Comparison of ENCODE assay signal across 8 mouse cellular contexts in genomic region chr2:101678236-101679021, GRCm38 (mm10). TPM values are rescaled to one million over a fixed set of nuclear protein-coding genes. Genes with fewer than 3 reads are reported as not detected.
DNase-seq lines count a peak whose midpoint lies in the region; ATAC-seq and TF ChIP-seq lines count a peak whose summit lies in the region.

Traf6 (plus strand) TSS chr2:101678429.

- CTCF ChIA-PET in Patski (lab: Charles Lee) = interaction anchor here (3.1 kb wide), 1 partner anchor 12 kb away, joined by 10 read pairs; no protein-coding TSS in a partner anchor

- H3K4me1 ChIP-seq in hindbrain, embryonic 11.5 days (replicated peaks; ENCODE audit: control insufficient read depth, insufficient read depth, low read length) = no peaks in the 10 kb centered on the region; the same call in 1 of the 2 replicates

- in situ Hi-C loops in Patski (cut with MboI; ENCODE audit: low pct_unique_long_range_greater_than_20kb) = no loop called here

- POLR2A ChIA-PET in Patski (lab: Charles Lee) = interaction anchor here (0.7 kb wide), 1 partner anchor 295 kb away, joined by 3 read pairs; no protein-coding TSS in a partner anchor

- no peaks in the 10 kb centered on the region for H3K36me3 ChIP-seq in hindbrain, embryonic 11.5 days (ENCODE audit: control insufficient read depth, insufficient read depth, low read length)

- peak within 1 kb of the TSS; percentile 96 for H3K9ac ChIP-seq in hindbrain, embryonic 11.5 days (ENCODE audit: low read depth, low read length)

- peak within 1 kb of the TSS; percentile 57 for H3K4me2 ChIP-seq in hindbrain, embryonic 11.5 days (replicated peaks; ENCODE audit: low read depth, low read length)

- TF ChIP-seq CTCF in Patski (IDR thresholded peaks at IDR 0.05) = peak; percentile 98

- H3K27me3 ChIP-seq in Patski = peaks cover 15% of the 10 kb centered on the region
- no peaks in the 10 kb centered on the region for H3K27me3 ChIP-seq in hindbrain, embryonic 11.5 days (ENCODE audit: control insufficient read depth, insufficient read depth, low read length)

- under 1% methylated on average over 56 of the region's 68 CpGs for WGBS in hindbrain, embryonic 11.5 days

- H3K9me3 ChIP-seq in hindbrain, embryonic 11.5 days (ENCODE audit: control insufficient read depth, low read length) = no peaks in the 10 kb centered on the region

- DNase-seq in Patski (ENCODE audit: low read depth, low spot score) = no peak
- peak; percentile 89 to 93 for DNase-seq in cerebellum, postnatal 10 days
- peak; percentile 71 to 84 for DNase-seq in frontal cortex, postnatal 10 days (ENCODE audit: low spot score in 2 of 2)
- peak; percentile 90 for DNase-seq in hindbrain, embryonic 11.5 days (ENCODE audit: low spot score)
- peak; percentile 82 to 89 for DNase-seq in layer of hippocampus, postnatal 10 days (ENCODE audit: low spot score in 2 of 2)
- DNase-seq in lung, postnatal 10 days = peak; percentile 95
- DNase-seq in ovary, postnatal 14 days (ENCODE audit: low spot score) = peak; percentile 83
- DNase-seq in thymus, postnatal 10 days (ENCODE audit: low spot score in 2 of 2) = peak; percentile 78 to 89

- peak within 1 kb of the TSS; percentile 65 for H3K27ac ChIP-seq in hindbrain, embryonic 11.5 days (ENCODE audit: low read depth, low read length)

- peak; percentile 98 for ATAC-seq in Patski
- ATAC-seq in hindbrain, embryonic 11.5 days (ENCODE audit: low FRiP score) = peak; percentile 93

- H3K4me3 ChIP-seq in hindbrain, embryonic 11.5 days (ENCODE audit: low read depth, low read length) = peak within 1 kb of the TSS; percentile 98

RNA-seq across cellular contexts. Expression of gene Traf6, which starts in this region (rescaled TPM):
- polyA plus RNA-seq in Patski (2021) = 13.8 TPM
- 16.5 and 19.2 TPM in 2 replicates for polyA plus RNA-seq in hindbrain, embryonic 11.5 days (2014; fragmentation: Nextera tagmentation; extraction: Ambion mirVana)
- 10 to 100 TPM; 13.2 to 13.6 TPM for total RNA-seq in layer of hippocampus, postnatal 10 days (2021)
